Mouse (Mus musculus) G1E (cell line): ENCODE measurements around the gene Sfxn5. TPM values are rescaled to one million over a fixed set of nuclear protein-coding genes. Genes with fewer than 3 reads are reported as not detected.

Experiments used
- ATAC-seq: 2 replicates; pipeline ENCODE4 v1.8.0; 2016; ENCODE audit warnings: mild to moderate bottlenecking; ENCODE audit not compliant: insufficient number of reproducible peaks, poor library complexity, low FRiP score, severe bottlenecking; ENCODE audit errors: extremely low read depth
- DNase-seq: peaks from one replicate; pipeline ENCODE4 v3.0.0; 2012; ENCODE audit warnings: low spot score
- H3K27me3 ChIP-seq: 2 replicates; pipeline ENCODE4 v1.6.1; 2012; ENCODE audit warnings: mild to moderate bottlenecking, low read length, inconsistent platforms; ENCODE audit not compliant: insufficient read depth
- H3K36me3 ChIP-seq: replicated peaks from 2 replicates; pipeline ENCODE3; 2012; ENCODE audit warnings: mild to moderate bottlenecking, inconsistent platforms
- H3K4me1 ChIP-seq: 2 replicates; pipeline ENCODE4 v1.6.1; 2012; ENCODE audit warnings: low read depth, low read length, inconsistent platforms, mixed read lengths; ENCODE audit not compliant: insufficient read depth
- H3K4me3 ChIP-seq: 2 replicates; pipeline ENCODE4 v1.5.1; 2012; ENCODE audit warnings: low read depth, mild to moderate bottlenecking, inconsistent platforms, low read length, moderate library complexity, mixed read lengths
- H3K9me3 ChIP-seq: replicated peaks from 2 replicates; pipeline ENCODE4 v1.6.1; 2012; ENCODE audit warnings: inconsistent platforms
- CTCF ChIP-seq: IDR thresholded peaks from 2 replicates; pipeline ENCODE4 v1.5.1; 2012; ENCODE audit warnings: low read depth, low read length, inconsistent platforms, mixed read lengths
- GATA1 ChIP-seq: IDR thresholded peaks from 2 replicates; pipeline ENCODE4 v1.6.1; 2012; ENCODE audit warnings: borderline replicate concordance, low read length, inconsistent platforms, mixed read lengths
- GATA2 ChIP-seq: IDR thresholded peaks from 2 replicates; pipeline ENCODE4 v1.6.1; 2012; ENCODE audit warnings: low read depth, low read length, inconsistent platforms, borderline replicate concordance
- POLR2AphosphoS5 ChIP-seq: IDR thresholded peaks from 2 replicates; pipeline ENCODE4 v1.6.1; 2012; ENCODE audit warnings: low read depth, low read length, inconsistent platforms; ENCODE audit not compliant: insufficient replicate concordance
- TAL1 ChIP-seq: conservative IDR thresholded peaks from 2 replicates; pipeline ENCODE4 v1.6.1; 2012; ENCODE audit warnings: low read depth, low read length, inconsistent platforms, mixed read lengths
- polyA plus RNA-seq: library from polyadenylated mRNA; stranded (reverse); fragments of >175 nt; gene quantifications from 2 replicates; pipeline ENCODE4 v1.2.3, GENCODE M21; 2012
- total RNA-seq, 2 experiments: library from RNA; stranded (forward) in 1 of 2; stranded (reverse) in 1 of 2; fragments of 200-1000 nt in 1 of 2; fragments of >200 nt in 1 of 2; fragmentation: Nextera tagmentation in 1 of 2; gene quantifications; 2 replicates each; pipeline ENCODE4 v1.2.3; 2014 to 2017

Gene Sfxn5
- total and polyA plus RNA-seq, 3 experiments = 0.04 to 0.38 TPM; not detected in 1

DNA sequence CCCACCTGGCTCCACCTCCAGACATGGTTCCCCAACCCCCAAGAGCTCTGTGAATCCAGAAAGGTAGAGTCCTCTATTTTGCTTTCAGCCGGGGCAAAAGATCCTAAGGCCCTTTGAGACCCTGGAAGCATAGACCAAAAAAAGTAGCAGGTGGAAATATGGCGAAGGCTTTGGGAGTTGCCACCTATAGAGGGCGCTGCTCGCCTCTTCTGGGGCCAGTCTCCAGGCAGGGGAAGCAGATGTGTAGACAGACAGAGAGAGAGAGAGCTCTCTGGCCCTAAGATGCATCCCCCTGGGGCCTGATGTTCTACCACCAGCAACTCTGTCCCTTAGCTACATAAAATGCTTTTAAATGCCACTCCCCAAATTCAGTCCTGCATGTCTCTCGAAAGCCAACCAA is 96.2 kb downstream of the Sfxn5 start:
- no peak for ATAC-seq
- Histone ChIP-seq H3K9me3 (no peaks in the 10 kb centered on the region), H3K27me3 (peaks cover 8% of the 10 kb centered on the region; the same call in 1 of the 2 replicates), H3K36me3 (no peaks in the 10 kb centered on the region), H3K4me3 (no peak overlapping the region), H3K4me1 (0 out of 2 replicates have a peak, but pooled peaks cover 5% of the 10 kb centered on the region)
- no peak; the same call in 1 of the 2 replicates for TF ChIP-seq CTCF
- TF ChIP-seq GATA2 = no peak
- no peak for TF ChIP-seq TAL1
- no peak for TF ChIP-seq POLR2AphosphoS5
- TF ChIP-seq GATA1 = no peak
- no peak for DNase-seq

DNA sequence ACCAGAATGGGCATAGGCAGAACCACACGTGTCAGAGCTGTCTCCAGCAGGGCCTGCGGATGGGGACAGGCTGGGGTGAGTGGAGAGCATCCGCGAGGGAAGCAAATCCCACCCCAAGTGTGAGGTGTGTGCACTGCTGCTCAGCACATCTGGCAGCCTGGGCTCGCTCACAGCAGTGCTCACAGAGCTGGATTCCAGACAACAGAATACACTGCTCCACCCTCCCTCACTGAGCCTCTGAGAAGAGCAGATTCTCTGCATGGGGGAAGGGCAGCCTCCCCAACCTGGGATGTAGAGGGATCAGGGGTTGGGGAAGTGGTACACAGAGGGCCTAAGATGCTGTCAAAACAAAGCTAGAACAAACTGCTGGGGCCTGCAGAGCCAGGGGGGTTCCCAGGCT is 98.4 kb downstream of the Sfxn5 start:
- Histone ChIP-seq H3K36me3 (no peaks in the 10 kb centered on the region), H3K9me3 (no peaks in the 10 kb centered on the region), H3K27me3 (peaks cover 7% of the 10 kb centered on the region), H3K4me1 (0 out of 2 replicates have a peak, but pooled peaks cover 5% of the 10 kb centered on the region), H3K4me3 (no peak overlapping the region)
- DNase-seq = no peak
- TF ChIP-seq GATA2 (no peak), TAL1 (no peak), GATA1 (no peak), CTCF (no peak), POLR2AphosphoS5 (no peak)
- ATAC-seq = no peak

DNA sequence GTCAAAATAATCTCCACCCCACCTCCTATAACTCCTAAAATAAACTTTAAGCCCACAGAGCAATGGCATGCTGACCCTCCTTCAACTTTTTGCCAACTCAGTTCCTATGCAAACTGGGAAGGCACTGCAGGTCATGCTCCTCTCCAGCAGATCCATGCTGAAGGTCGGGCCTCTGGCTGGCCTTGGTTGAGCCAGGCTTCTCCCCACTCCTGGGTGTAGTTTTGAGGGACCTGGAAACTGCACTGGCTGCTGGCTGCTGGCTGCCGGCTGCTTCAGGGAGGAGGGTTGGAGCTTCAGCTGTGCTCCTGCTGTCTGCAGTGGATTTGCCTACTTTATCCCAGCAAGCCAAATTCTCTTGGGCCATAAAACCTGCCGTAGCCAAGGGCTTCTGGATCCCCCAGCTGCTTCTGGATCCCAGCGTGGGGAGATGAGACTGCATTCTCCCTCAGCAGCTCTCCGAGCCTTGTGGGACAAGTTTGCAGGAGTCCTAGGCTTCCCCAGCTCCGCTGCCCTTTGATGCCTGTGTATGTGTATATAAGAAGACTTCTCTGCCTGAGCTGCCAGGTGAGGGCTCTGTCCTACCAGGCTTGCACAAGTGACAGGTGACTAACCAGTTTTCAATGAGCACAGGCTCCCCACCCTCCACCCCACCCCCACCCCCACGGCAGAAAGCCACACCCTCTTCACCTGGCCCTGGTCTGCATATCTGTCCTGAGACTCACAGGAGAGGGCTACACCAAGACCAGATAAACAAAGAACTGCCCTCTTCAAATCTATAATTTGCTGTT is 100.2 kb downstream of the Sfxn5 start:
- Histone ChIP-seq H3K4me1 (no peaks in the 10 kb centered on the region), H3K36me3 (no peaks in the 10 kb centered on the region), H3K9me3 (no peaks in the 10 kb centered on the region), H3K4me3 (no peak overlapping the region), H3K27me3 (peaks cover 9% of the 10 kb centered on the region)
- no peak for DNase-seq
- TF ChIP-seq POLR2AphosphoS5 = no peak
- TF ChIP-seq CTCF = no peak
- no peak for TF ChIP-seq GATA2
- TF ChIP-seq TAL1 = no peak
- TF ChIP-seq GATA1 = no peak
- no peak for ATAC-seq

GRCm38 (mm10) chr6:85232045-85232444 is 101.2 kb downstream of the Sfxn5 start:
- Histone ChIP-seq H3K27me3 (peaks cover 9% of the 10 kb centered on the region), H3K4me3 (no peak overlapping the region), H3K4me1 (no peaks in the 10 kb centered on the region), H3K9me3 (no peaks in the 10 kb centered on the region), H3K36me3 (no peaks in the 10 kb centered on the region)
- no peak for DNase-seq
- no peak for ATAC-seq
- TF ChIP-seq GATA2 (no peak), CTCF (no peak), POLR2AphosphoS5 (no peak), GATA1 (no peak), TAL1 (no peak)

GRCm38 (mm10) chr6:85231469-85231868 is 101.8 kb downstream of the Sfxn5 start:
- no peaks in the 10 kb centered on the region for H3K36me3 ChIP-seq
- peaks cover 9% of the 10 kb centered on the region for H3K27me3 ChIP-seq
- ATAC-seq (no peak), DNase-seq (no peak)
- H3K4me3 ChIP-seq = no peak overlapping the region
- no peak for TF ChIP-seq GATA1
- no peaks in the 10 kb centered on the region for H3K4me1 ChIP-seq
- H3K9me3 ChIP-seq = no peaks in the 10 kb centered on the region

GRCm38 (mm10) chr6:85230762-85231161 is 102.5 kb downstream of the Sfxn5 start:
- H3K9me3 ChIP-seq = no peaks in the 10 kb centered on the region
- H3K27me3 ChIP-seq = peaks cover 9% of the 10 kb centered on the region
- TF ChIP-seq TAL1 (no peak), GATA2 (no peak), CTCF (no peak), POLR2AphosphoS5 (no peak), GATA1 (no peak)
- H3K36me3 ChIP-seq = no peaks in the 10 kb centered on the region
- no peak for ATAC-seq
- no peak overlapping the region for H3K4me3 ChIP-seq
- no peak for DNase-seq
- H3K4me1 ChIP-seq = no peaks in the 10 kb centered on the region
